Mouse (Mus musculus) hindbrain, embryonic 10.5 days (tissue): ENCODE data around the gene Nr3c2. TPM values are rescaled to one million over a fixed set of nuclear protein-coding genes. Genes with fewer than 3 reads are reported as not detected.

Experiments
- DNase-seq: peaks from one replicate; pipeline ENCODE4 v3.0.0-alpha.2; 2017; ENCODE audit warnings: low spot score
- H3K27ac ChIP-seq: fragments of 300-500 bp; sonication (generic); 2 replicates; pipeline ENCODE4 v1.5.1; 2016; ENCODE audit warnings: mild to moderate bottlenecking, moderate library complexity
- H3K27me3 ChIP-seq: fragments of 300-500 bp; sonication (generic); 2 replicates; pipeline ENCODE4 v1.6.1; 2016; ENCODE audit warnings: mild to moderate bottlenecking; ENCODE audit not compliant: poor library complexity, insufficient read depth, severe bottlenecking
- H3K36me3 ChIP-seq: fragments of 300-500 bp; sonication (generic); 2 replicates; pipeline ENCODE4 v1.6.1; 2016; ENCODE audit warnings: mild to moderate bottlenecking, moderate library complexity
- H3K4me1 ChIP-seq: fragments of 300-500 bp; sonication (generic); replicated peaks from 2 replicates; pipeline ENCODE4 v1.6.1; 2016; ENCODE audit warnings: mild to moderate bottlenecking
- H3K4me3 ChIP-seq: fragments of 300-500 bp; sonication (generic); 2 replicates; pipeline ENCODE4 v1.5.1; 2016; ENCODE audit warnings: mild to moderate bottlenecking, moderate library complexity
- H3K9me3 ChIP-seq: fragments of 300-500 bp; sonication (generic); 2 replicates; pipeline ENCODE4 v1.6.1; 2016; ENCODE audit warnings: mild to moderate bottlenecking, moderate library complexity
- WGBS: fragments of 180-500 bp; shearing (Covaris S2); methylation state at CpG from one replicate; pipeline ENCODE4 v1.1.7; 2016; 5-methylcytosine and 5-hydroxymethylcytosine counted together
- polyA plus RNA-seq: library from polyadenylated mRNA; unstranded; fragments of >200 nt; fragmentation: Nextera tagmentation; extraction: Ambion mirVana; gene quantifications from 2 replicates; pipeline ENCODE4 v1.2.1, GENCODE M21; 2016

The Nr3c2 gene
- polyA plus RNA-seq, 1 experiment from 2014 or later, result 0.72 TPM

GRCm38 (mm10) chr8:76912678-76913077 is 13.4 kb downstream of the Nr3c2 start:
- 84% methylated on average over 3 of the region's 3 CpGs for WGBS
- Histone ChIP-seq H3K9me3 (no peaks in the 10 kb centered on the region), H3K4me1 (no peaks in the 10 kb centered on the region), H3K4me3 (no peak overlapping the region), H3K36me3 (no peaks in the 10 kb centered on the region), H3K27ac (no peak overlapping the region), H3K27me3 (no peaks in the 10 kb centered on the region)
- DNase-seq, result no peak

- DNase-seq, result no peak
- 91% methylated on average over 4 of the region's 4 CpGs for WGBS
- Histone ChIP-seq H3K27ac (no peak overlapping the region), H3K4me3 (no peak overlapping the region), H3K4me1 (no peaks in the 10 kb centered on the region), H3K36me3 (no peaks in the 10 kb centered on the region), H3K27me3 (no peaks in the 10 kb centered on the region), H3K9me3 (no peaks in the 10 kb centered on the region)
Observed at GRCm38 (mm10) chr8:76913207-76913606, 14.0 kb downstream of the Nr3c2 start.

- Histone ChIP-seq H3K9me3 (no peaks in the 10 kb centered on the region), H3K27ac (no peak overlapping the region), H3K4me1 (no peaks in the 10 kb centered on the region), H3K4me3 (no peak overlapping the region), H3K36me3 (no peaks in the 10 kb centered on the region), H3K27me3 (no peaks in the 10 kb centered on the region)
- WGBS, result 89% methylated on average over 2 of the region's 2 CpGs
- DNase-seq, result no peak
Observed at GRCm38 (mm10) chr8:76915260-76915659, 16.0 kb downstream of the Nr3c2 start.

- 90% methylated on average over 2 of the region's 2 CpGs for WGBS
- Histone ChIP-seq H3K4me3 (no peak overlapping the region), H3K27ac (no peak overlapping the region), H3K4me1 (no peaks in the 10 kb centered on the region), H3K36me3 (no peaks in the 10 kb centered on the region), H3K27me3 (no peaks in the 10 kb centered on the region), H3K9me3 (no peaks in the 10 kb centered on the region)
- DNase-seq, result no peak
Observed at GRCm38 (mm10) chr8:76919546-76919945, 20.3 kb downstream of the Nr3c2 start.

GRCm38 (mm10) chr8:76924150-76924549 is 24.9 kb downstream of the Nr3c2 start:
- WGBS, result 91% methylated on average over 4 of the region's 4 CpGs
- H3K27me3 ChIP-seq, result no peaks in the 10 kb centered on the region
- no peak for DNase-seq
- no peak overlapping the region for H3K4me3 ChIP-seq
- H3K36me3 ChIP-seq, result no peaks in the 10 kb centered on the region
- H3K4me1 ChIP-seq, result no peaks in the 10 kb centered on the region
- no peaks in the 10 kb centered on the region for H3K9me3 ChIP-seq
- no peak overlapping the region for H3K27ac ChIP-seq

GRCm38 (mm10) chr8:76928326-76928725 is 29.1 kb downstream of the Nr3c2 start:
- H3K4me3 ChIP-seq, result no peak overlapping the region
- no peaks in the 10 kb centered on the region for H3K4me1 ChIP-seq
- H3K9me3 ChIP-seq, result no peaks in the 10 kb centered on the region
- DNase-seq, result no peak
- WGBS, result 95% methylated on average over 1 of the region's 1 CpGs
- no peak overlapping the region for H3K27ac ChIP-seq
- H3K36me3 ChIP-seq, result no peaks in the 10 kb centered on the region
- H3K27me3 ChIP-seq, result no peaks in the 10 kb centered on the region

DNA sequence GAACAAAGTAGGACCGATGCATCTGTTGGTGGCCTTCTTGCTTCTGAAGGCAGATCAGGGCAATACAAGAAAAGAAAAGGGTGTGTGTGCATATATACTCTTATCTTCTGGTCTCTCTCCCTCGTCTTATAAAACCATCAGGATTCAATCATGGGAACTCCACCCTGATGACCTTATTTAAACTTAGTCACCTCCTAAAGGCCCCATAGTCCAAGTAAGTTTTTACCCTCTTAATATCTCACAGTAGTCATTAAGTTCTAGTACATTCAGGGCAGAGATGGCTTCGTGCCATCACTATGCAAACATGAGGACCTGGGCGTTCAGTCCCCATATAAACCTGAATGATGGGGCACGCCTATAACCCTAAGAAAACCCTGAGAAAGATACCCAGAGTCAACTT is 29.6 kb downstream of the Nr3c2 start:
- H3K4me1 ChIP-seq, result no peaks in the 10 kb centered on the region
- no peaks in the 10 kb centered on the region for H3K36me3 ChIP-seq
- WGBS, result 85% methylated on average over 5 of the region's 5 CpGs
- H3K27me3 ChIP-seq, result no peaks in the 10 kb centered on the region
- no peaks in the 10 kb centered on the region for H3K9me3 ChIP-seq
- H3K4me3 ChIP-seq, result no peak overlapping the region
- no peak for DNase-seq
- no peak overlapping the region for H3K27ac ChIP-seq

DNA sequence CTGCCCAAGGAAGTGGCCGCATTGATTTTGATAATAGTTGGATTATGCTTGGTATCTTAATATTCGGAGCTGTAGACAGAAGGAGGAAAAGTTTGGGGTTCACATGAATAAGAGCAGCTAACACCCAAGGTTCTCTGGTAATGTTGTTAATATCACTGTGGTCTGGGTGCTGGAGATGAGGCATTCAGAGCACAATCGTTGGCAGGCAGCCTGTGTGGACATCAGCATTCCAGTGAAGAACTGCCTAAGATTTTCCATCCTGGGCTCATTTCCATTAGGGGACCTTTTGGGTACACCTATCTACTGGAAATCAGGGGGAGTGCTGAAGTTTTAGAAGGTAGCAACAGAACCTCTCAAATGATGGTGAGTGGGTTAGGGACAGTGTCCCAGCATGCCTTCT is 65.8 kb downstream of the Nr3c2 start:
- Histone ChIP-seq H3K27me3 (no peaks in the 10 kb centered on the region), H3K36me3 (no peaks in the 10 kb centered on the region), H3K4me1 (no peaks in the 10 kb centered on the region), H3K27ac (no peak overlapping the region), H3K9me3 (no peaks in the 10 kb centered on the region), H3K4me3 (no peak overlapping the region)
- DNase-seq, result no peak
- WGBS, result 91% methylated on average over 3 of the region's 3 CpGs

DNA sequence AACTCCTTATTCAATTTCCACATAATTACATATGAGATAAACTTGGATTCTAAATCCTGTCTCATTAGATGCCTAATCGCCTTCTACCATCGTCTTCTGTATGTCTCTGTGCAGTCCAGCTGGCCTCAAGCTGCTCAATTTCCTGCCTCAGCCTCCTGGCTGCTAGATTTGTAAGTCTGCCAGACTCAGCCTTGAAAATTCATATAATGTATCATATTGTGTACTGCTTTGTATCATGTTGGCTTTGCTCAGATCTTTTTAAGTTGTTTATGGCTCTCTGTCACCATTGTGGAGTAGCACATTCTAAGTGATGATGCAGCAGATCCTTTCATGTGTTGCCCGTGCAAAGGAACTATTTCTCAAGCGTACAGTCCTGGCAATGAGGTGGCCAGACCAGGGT is 71.9 kb downstream of the Nr3c2 start:
- Histone ChIP-seq H3K4me1 (no peaks in the 10 kb centered on the region), H3K27me3 (no peaks in the 10 kb centered on the region), H3K9me3 (no peaks in the 10 kb centered on the region), H3K27ac (no peak overlapping the region), H3K4me3 (no peak overlapping the region), H3K36me3 (no peaks in the 10 kb centered on the region)
- DNase-seq, result no peak
- WGBS, result 91% methylated on average over 4 of the region's 4 CpGs

- DNase-seq, result no peak
- Histone ChIP-seq H3K36me3 (no peaks in the 10 kb centered on the region), H3K4me1 (no peaks in the 10 kb centered on the region), H3K27ac (no peak overlapping the region), H3K4me3 (no peak overlapping the region), H3K27me3 (no peaks in the 10 kb centered on the region), H3K9me3 (no peaks in the 10 kb centered on the region)
- 88% methylated on average over 9 of the region's 9 CpGs for WGBS
Observed at GRCm38 (mm10) chr8:76971761-76972404, 72.6 kb downstream of the Nr3c2 start.

- WGBS, result 55% methylated on average over 8 of the region's 8 CpGs
- Histone ChIP-seq H3K27ac (no peak overlapping the region), H3K27me3 (no peaks in the 10 kb centered on the region)
Observed at GRCm38 (mm10) chr8:76972947-76973552, 73.8 kb downstream of the Nr3c2 start.

GRCm38 (mm10) chr8:76977907-76978306 is 78.7 kb downstream of the Nr3c2 start:
- no peak for DNase-seq
- Histone ChIP-seq H3K27ac (no peak overlapping the region), H3K4me3 (no peak overlapping the region), H3K27me3 (no peaks in the 10 kb centered on the region), H3K4me1 (no peaks in the 10 kb centered on the region), H3K9me3 (no peaks in the 10 kb centered on the region), H3K36me3 (no peaks in the 10 kb centered on the region)
- 89% methylated on average over 4 of the region's 4 CpGs for WGBS

More at GRCm38 (mm10) chr8:76972947-76973552, 73.8 kb downstream of the Nr3c2 start:
- H3K4me1 ChIP-seq, result no peaks in the 10 kb centered on the region
- no peaks in the 10 kb centered on the region for H3K36me3 ChIP-seq
- no peak overlapping the region for H3K4me3 ChIP-seq
- no peak for DNase-seq
- no peaks in the 10 kb centered on the region for H3K9me3 ChIP-seq

DNA sequence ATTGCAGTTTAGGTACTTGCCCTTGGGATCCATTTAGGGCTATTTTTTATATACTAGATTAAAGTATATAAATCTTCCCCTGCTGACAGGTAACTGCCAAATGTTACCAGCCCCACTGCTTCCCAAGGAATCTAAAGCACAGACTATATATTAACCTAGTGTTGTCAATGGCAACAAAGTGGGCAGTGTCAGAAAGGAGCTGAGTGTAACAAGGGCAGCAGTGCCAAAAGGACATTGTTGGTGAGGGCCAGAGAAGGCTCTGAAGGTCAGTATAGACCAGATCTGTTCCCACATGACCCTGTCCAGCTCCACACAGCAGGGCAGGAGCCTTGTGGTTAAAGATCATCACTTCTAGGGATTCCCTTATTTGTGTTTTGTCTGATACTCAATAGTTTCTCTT is 84.8 kb downstream of the Nr3c2 start:
- Histone ChIP-seq H3K4me1 (no peaks in the 10 kb centered on the region), H3K9me3 (no peaks in the 10 kb centered on the region), H3K4me3 (no peak overlapping the region), H3K27ac (no peak overlapping the region), H3K36me3 (no peaks in the 10 kb centered on the region), H3K27me3 (no peaks in the 10 kb centered on the region)
- DNase-seq, result no peak

- H3K9me3 ChIP-seq, result no peaks in the 10 kb centered on the region
- no peak for DNase-seq
- no peaks in the 10 kb centered on the region for H3K4me1 ChIP-seq
- H3K4me3 ChIP-seq, result no peak overlapping the region
- no peaks in the 10 kb centered on the region for H3K36me3 ChIP-seq
- no peak overlapping the region for H3K27ac ChIP-seq
- WGBS, result 83% methylated on average over 5 of the region's 5 CpGs
- H3K27me3 ChIP-seq, result no peaks in the 10 kb centered on the region
Observed at GRCm38 (mm10) chr8:76984851-76985250, 85.6 kb downstream of the Nr3c2 start.
